Mouse (Mus musculus): Measurements from ENCODE around the gene Il9r. TPM values are rescaled to one million over a fixed set of nuclear protein-coding genes. Genes with fewer than 3 reads are reported as not detected.

The Il9r gene
- polyA plus RNA-seq, 1 experiment = not detected

GRCm38 (mm10) chr11:32151243-32151642 is 48.8 kb downstream of the Il9r start:
- peaks cover 26% of the 10 kb centered on the region for H3K27me3 ChIP-seq (replicated peaks)
- H3K4me3 ChIP-seq (replicated peaks) = no peak overlapping the region
- peaks cover 3% of the 10 kb centered on the region; the same call in 1 of the 2 replicates for H3K4me1 ChIP-seq
- peaks cover 3% of the 10 kb centered on the region for H3K9me3 ChIP-seq
- no peaks in the 10 kb centered on the region for H3K36me3 ChIP-seq (replicated peaks; ENCODE audit: low read length)
- TF ChIP-seq GATA1 (IDR thresholded peaks at IDR 0.05; ENCODE audit: borderline replicate concordance, low read length) = no peak
- no peak for TF ChIP-seq FLI1 (IDR thresholded peaks at IDR 0.05; ENCODE audit: low read length)

GRCm38 (mm10) chr11:32149605-32150004 is 50.5 kb downstream of the Il9r start:
- Histone ChIP-seq H3K9me3 (peaks cover 3% of the 10 kb centered on the region), H3K27me3 (replicated peaks) (peaks cover 34% of the 10 kb centered on the region), H3K4me3 (replicated peaks) (no peak overlapping the region), H3K36me3 (replicated peaks; ENCODE audit: low read length) (no peaks in the 10 kb centered on the region), H3K4me1 (no peaks in the 10 kb centered on the region)
- no peak for TF ChIP-seq GATA1 (IDR thresholded peaks at IDR 0.05; ENCODE audit: borderline replicate concordance, low read length)
- TF ChIP-seq FLI1 (IDR thresholded peaks at IDR 0.05; ENCODE audit: low read length) = no peak

DNA sequence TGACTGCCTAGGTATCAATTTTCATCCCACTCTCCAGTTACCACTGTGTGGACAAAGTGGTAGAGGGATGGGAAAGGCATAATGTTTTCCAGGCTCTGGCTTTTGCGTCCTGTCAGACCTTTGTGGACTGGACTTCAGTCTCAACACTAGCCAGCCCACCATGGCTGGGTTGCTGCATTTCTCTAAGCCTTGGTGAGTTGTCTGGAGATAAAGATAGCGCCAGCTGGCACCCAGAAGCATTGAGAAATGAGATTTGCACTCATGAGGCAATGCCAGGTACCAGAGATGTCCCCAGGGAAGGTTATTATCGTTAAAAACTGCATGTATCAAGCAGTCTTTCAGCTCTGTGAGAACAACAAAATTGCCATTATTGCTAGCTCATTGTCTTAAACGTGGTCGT is 57.3 kb downstream of the Il9r start:
- peaks cover 7% of the 10 kb centered on the region for H3K4me1 ChIP-seq
- no peaks in the 10 kb centered on the region; the same call in 1 of the 2 replicates for H3K9me3 ChIP-seq
- H3K36me3 ChIP-seq (replicated peaks; ENCODE audit: low read length) = no peaks in the 10 kb centered on the region
- H3K27me3 ChIP-seq (replicated peaks) = peaks cover 25% of the 10 kb centered on the region
- H3K4me3 ChIP-seq (replicated peaks) = no peak overlapping the region
- TF ChIP-seq GATA1 (IDR thresholded peaks at IDR 0.05; ENCODE audit: borderline replicate concordance, low read length) (no peak), FLI1 (IDR thresholded peaks at IDR 0.05; ENCODE audit: low read length) (no peak)

GRCm38 (mm10) chr11:32141627-32142586 is 58.2 kb downstream of the Il9r start:
- TF ChIP-seq FLI1 (IDR thresholded peaks at IDR 0.05; ENCODE audit: low read length) = no peak
- TF ChIP-seq GATA1 (IDR thresholded peaks at IDR 0.05; ENCODE audit: borderline replicate concordance, low read length) = no peak
- H3K36me3 ChIP-seq (replicated peaks; ENCODE audit: low read length) = no peaks in the 10 kb centered on the region

GRCm38 (mm10) chr11:32141034-32141433 is 59.0 kb downstream of the Il9r start:
- Histone ChIP-seq H3K9me3 (no peaks in the 10 kb centered on the region), H3K4me1 (peaks cover 17% of the 10 kb centered on the region), H3K27me3 (replicated peaks) (peaks cover 27% of the 10 kb centered on the region), H3K4me3 (replicated peaks) (no peak overlapping the region), H3K36me3 (replicated peaks; ENCODE audit: low read length) (no peaks in the 10 kb centered on the region)
- TF ChIP-seq FLI1 (IDR thresholded peaks at IDR 0.05; ENCODE audit: low read length) = no peak
- no peak for TF ChIP-seq GATA1 (IDR thresholded peaks at IDR 0.05; ENCODE audit: borderline replicate concordance, low read length)

More at GRCm38 (mm10) chr11:32141627-32142586, 58.2 kb downstream of the Il9r start:
- no peaks in the 10 kb centered on the region for H3K9me3 ChIP-seq
- H3K4me3 ChIP-seq (replicated peaks) = no peak overlapping the region
- H3K4me1 ChIP-seq = peaks cover 16% of the 10 kb centered on the region
- H3K27me3 ChIP-seq (replicated peaks) = peaks cover 25% of the 10 kb centered on the region

DNA sequence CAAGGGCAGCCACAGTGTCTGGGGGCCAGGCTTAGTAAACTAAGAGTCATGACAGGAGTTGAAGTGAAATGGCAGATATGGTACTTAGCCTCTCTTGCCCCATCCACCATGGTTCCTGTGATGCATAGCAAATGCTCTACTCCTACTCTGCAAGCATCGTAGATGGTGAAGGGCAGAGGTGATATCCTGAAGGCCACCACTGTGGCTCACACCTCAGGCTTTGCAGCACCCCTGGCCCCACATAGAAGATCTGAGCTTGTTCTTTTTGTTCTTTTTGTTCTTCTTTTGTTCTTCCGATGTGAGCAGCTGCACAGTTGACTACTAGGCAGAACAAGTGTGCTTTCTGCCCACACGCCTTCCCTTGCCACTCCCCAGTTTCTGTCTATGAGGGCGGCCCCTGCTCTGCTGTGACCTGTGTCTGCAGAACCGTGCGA is 60.5 kb downstream of the Il9r start:
- Histone ChIP-seq H3K9me3 (no peaks in the 10 kb centered on the region), H3K36me3 (replicated peaks; ENCODE audit: low read length) (no peaks in the 10 kb centered on the region), H3K4me3 (replicated peaks) (no peak overlapping the region), H3K27me3 (replicated peaks) (peaks cover 28% of the 10 kb centered on the region), H3K4me1 (peaks cover 20% of the 10 kb centered on the region)
- TF ChIP-seq GATA1 (IDR thresholded peaks at IDR 0.05; ENCODE audit: borderline replicate concordance, low read length) (no peak), FLI1 (IDR thresholded peaks at IDR 0.05; ENCODE audit: low read length) (no peak)

- peaks cover 20% of the 10 kb centered on the region for H3K4me1 ChIP-seq
- H3K9me3 ChIP-seq = no peaks in the 10 kb centered on the region
- no peak overlapping the region for H3K4me3 ChIP-seq (replicated peaks)
- no peaks in the 10 kb centered on the region for H3K36me3 ChIP-seq (replicated peaks; ENCODE audit: low read length)
- TF ChIP-seq GATA1 (IDR thresholded peaks at IDR 0.05; ENCODE audit: borderline replicate concordance, low read length) (no peak), FLI1 (IDR thresholded peaks at IDR 0.05; ENCODE audit: low read length) (no peak)
- peaks cover 28% of the 10 kb centered on the region for H3K27me3 ChIP-seq (replicated peaks)
Observed at GRCm38 (mm10) chr11:32138614-32138964, 61.5 kb downstream of the Il9r start.

GRCm38 (mm10) chr11:32137719-32138613 is 62.1 kb downstream of the Il9r start:
- Histone ChIP-seq H3K27me3 (replicated peaks) (peaks cover 30% of the 10 kb centered on the region), H3K4me3 (replicated peaks) (no peak overlapping the region), H3K4me1 (peaks cover 20% of the 10 kb centered on the region), H3K36me3 (replicated peaks; ENCODE audit: low read length) (no peaks in the 10 kb centered on the region), H3K9me3 (no peaks in the 10 kb centered on the region)
- TF ChIP-seq GATA1 (IDR thresholded peaks at IDR 0.05; ENCODE audit: borderline replicate concordance, low read length) = no peak
- TF ChIP-seq FLI1 (IDR thresholded peaks at IDR 0.05; ENCODE audit: low read length) = no peak

Other genes starting within 250 kb of the Il9r start
- gene 4930524B15Rik, start 234.7 kb downstream of the Il9r start, polyA plus RNA-seq (2012; ENCODE audit: insufficient read depth, low replicate concordance) = 0.17 TPM in 1 of 2 replicates, not detected in the other
- gene Nsg2, start 199.8 kb downstream of the Il9r start, polyA plus RNA-seq (2012; ENCODE audit: insufficient read depth, low replicate concordance) = 12.5 TPM in 1 of 2 replicates, not detected in the other
- 15.1 and 78.7 TPM in 2 replicates for gene Snrnp25, start 5.1 kb upstream of the Il9r start, polyA plus RNA-seq (2012; ENCODE audit: insufficient read depth, low replicate concordance)
- 16.1 and 37.2 TPM in 2 replicates for gene Rhbdf1, start 22.0 kb upstream of the Il9r start, polyA plus RNA-seq (2012; ENCODE audit: insufficient read depth, low replicate concordance)
- 3.6 and 8.8 TPM in 2 replicates for gene Mpg, start 26.2 kb upstream of the Il9r start, polyA plus RNA-seq (2012; ENCODE audit: insufficient read depth, low replicate concordance)
- gene Nprl3, start 67.4 kb upstream of the Il9r start, polyA plus RNA-seq (2012; ENCODE audit: insufficient read depth, low replicate concordance) = 14.4 and 52.1 TPM in 2 replicates
- gene Hba-x, start 76.1 kb upstream of the Il9r start, polyA plus RNA-seq (2012; ENCODE audit: insufficient read depth, low replicate concordance) = not detected in 2 replicates
- 5,345 and 12,498 TPM in 2 replicates for gene Hba-a1, start 83.2 kb upstream of the Il9r start, polyA plus RNA-seq (2012; ENCODE audit: insufficient read depth, low replicate concordance)
- gene Hbq1b, start 86.7 kb upstream of the Il9r start, polyA plus RNA-seq (2012; ENCODE audit: insufficient read depth, low replicate concordance) = 2.9 TPM in 1 of 2 replicates, not detected in the other
- gene Hba-a2, start 96.2 kb upstream of the Il9r start, polyA plus RNA-seq (2012; ENCODE audit: insufficient read depth, low replicate concordance) = 578 and 1,883 TPM in 2 replicates
- not detected in 2 replicates for gene Hbq1a, start 99.8 kb upstream of the Il9r start, polyA plus RNA-seq (2012; ENCODE audit: insufficient read depth, low replicate concordance)
- gene Sh3pxd2b, start 147.5 kb upstream of the Il9r start, polyA plus RNA-seq (2012; ENCODE audit: insufficient read depth, low replicate concordance) = 1.3 and 2.1 TPM in 2 replicates